ENCODE assay signal across 7 mouse cellular contexts in the genomic region with DNA sequence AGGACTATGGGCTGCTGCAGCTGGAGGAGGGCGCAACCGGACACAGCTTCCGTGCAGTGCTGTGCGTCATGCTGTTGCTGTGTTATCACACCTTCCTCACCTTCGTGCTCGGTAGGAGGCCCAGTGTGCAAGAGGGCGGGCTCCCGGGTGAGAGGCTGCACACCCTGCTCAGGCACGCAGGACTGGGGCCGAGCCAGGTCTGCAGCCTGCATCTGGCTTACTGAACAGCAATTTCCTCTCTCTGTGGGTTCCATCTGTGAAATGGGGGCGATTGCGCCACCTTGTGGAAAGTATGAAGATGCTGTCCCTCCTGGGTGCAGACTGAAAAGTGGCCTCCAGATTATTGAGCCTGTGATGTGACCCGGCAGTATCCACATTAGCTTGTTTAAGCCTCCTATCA. TPM values are rescaled to one million over a fixed set of nuclear protein-coding genes. Genes with fewer than 3 reads are reported as not detected.
A peak's percentile ranks its signal among the peaks of the same experiment; 100 is the strongest.
DNase-seq lines count a peak whose midpoint lies in the region; ATAC-seq and TF ChIP-seq lines count a peak whose summit lies in the region.

No protein-coding gene starts in this region.

- 32% methylated on average over 13 of the region's 13 CpGs for WGBS in heart, embryonic 13.5 days
- 58% methylated on average over 13 of the region's 13 CpGs for WGBS in kidney, embryonic 16.5 days
- WGBS in lung, embryonic 16.5 days: 43% methylated on average over 13 of the region's 13 CpGs
- WGBS in small intestine, adult 2 months: 17% methylated on average over 13 of the region's 13 CpGs

- peaks cover 12% of the 10 kb centered on the region; the same call in 1 of the 2 replicates for H3K27me3 ChIP-seq in E14TG2a.4 (ENCODE audit: insufficient read depth, low read length)
- no peaks in the 10 kb centered on the region for H3K27me3 ChIP-seq in heart, embryonic 13.5 days (replicated peaks)
- H3K27me3 ChIP-seq in kidney, embryonic 16.5 days (ENCODE audit: insufficient read depth, low read length): no peaks in the 10 kb centered on the region
- H3K27me3 ChIP-seq in lung, embryonic 16.5 days (ENCODE audit: control insufficient read depth, insufficient read depth, low read depth, low read length): no peaks in the 10 kb centered on the region
- H3K27me3 ChIP-seq in small intestine, adult 2 months (ENCODE audit: control insufficient read depth, insufficient read depth, low read length): no peaks in the 10 kb centered on the region

- H3K4me2 ChIP-seq in heart, embryonic 13.5 days: no peak overlapping the region
- H3K4me2 ChIP-seq in kidney, embryonic 16.5 days (replicated peaks; ENCODE audit: low read depth, low read length): no peak overlapping the region
- no peak overlapping the region for H3K4me2 ChIP-seq in lung, embryonic 16.5 days (ENCODE audit: low read depth, low read length)

- H3K4me3 ChIP-seq in E14TG2a.4 (replicated peaks; ENCODE audit: low read length): peak overlapping the region; percentile 71
- no peak overlapping the region for H3K4me3 ChIP-seq in heart, embryonic 13.5 days
- no peak overlapping the region for H3K4me3 ChIP-seq in kidney, embryonic 16.5 days (ENCODE audit: low read length)
- no peak overlapping the region for H3K4me3 ChIP-seq in lung, embryonic 16.5 days (ENCODE audit: low read length)
- H3K4me3 ChIP-seq in small intestine, adult 2 months (ENCODE audit: low read depth, low read length): no peak overlapping the region

- H3K27ac ChIP-seq in heart, embryonic 13.5 days (replicated peaks): no peak overlapping the region
- H3K27ac ChIP-seq in kidney, embryonic 16.5 days (ENCODE audit: low read length): no peak overlapping the region
- H3K27ac ChIP-seq in lung, embryonic 16.5 days (ENCODE audit: low read length): no peak overlapping the region
- H3K27ac ChIP-seq in small intestine, adult 2 months (ENCODE audit: insufficient read depth, low read depth, low read length): no peak overlapping the region

- no peak overlapping the region for H3K9ac ChIP-seq in heart, embryonic 13.5 days
- no peak overlapping the region for H3K9ac ChIP-seq in kidney, embryonic 16.5 days (replicated peaks; ENCODE audit: low read length)
- H3K9ac ChIP-seq in lung, embryonic 16.5 days (ENCODE audit: low read length): no peak overlapping the region

- 0 out of 2 replicates have a peak, but pooled peaks have one; percentile 11 for ATAC-seq in heart, embryonic 13.5 days (ENCODE audit: extremely low read depth, insufficient number of reproducible peaks, low FRiP score, low TSS enrichment)
- ATAC-seq in kidney, embryonic 16.5 days (ENCODE audit: low FRiP score, low TSS enrichment): peak; percentile 73
- ATAC-seq in lung, embryonic 16.5 days (ENCODE audit: low read depth): peak; percentile 85

- H3K9me3 ChIP-seq in E14TG2a.4 (ENCODE audit: low read length): no peaks in the 10 kb centered on the region
- no peaks in the 10 kb centered on the region for H3K9me3 ChIP-seq in heart, embryonic 13.5 days
- no peaks in the 10 kb centered on the region for H3K9me3 ChIP-seq in kidney, embryonic 16.5 days (ENCODE audit: low read length)
- H3K9me3 ChIP-seq in lung, embryonic 16.5 days (ENCODE audit: control insufficient read depth, low read length): no peaks in the 10 kb centered on the region

- TF ChIP-seq CTCF in E14TG2a.4 (conservative IDR thresholded peaks at IDR 0.05; ENCODE audit: low read length): peak; percentile 51
- peak; percentile 64; the same call in 1 of the 2 replicates for TF ChIP-seq CTCF in small intestine, adult 2 months (IDR thresholded peaks at IDR 0.05; ENCODE audit: extremely low read depth, insufficient read length, insufficient replicate concordance, low read depth, low read length)

- H3K36me3 ChIP-seq in E14TG2a.4 (ENCODE audit: insufficient read depth, low read length): no peaks in the 10 kb centered on the region
- H3K36me3 ChIP-seq in heart, embryonic 13.5 days: peaks cover 8% of the 10 kb centered on the region; the same call in 1 of the 2 replicates
- no peaks in the 10 kb centered on the region for H3K36me3 ChIP-seq in kidney, embryonic 16.5 days (ENCODE audit: insufficient read depth, low read length)
- H3K36me3 ChIP-seq in lung, embryonic 16.5 days (ENCODE audit: control insufficient read depth, insufficient read depth, low read length): no peaks in the 10 kb centered on the region
- H3K36me3 ChIP-seq in small intestine, adult 2 months (ENCODE audit: control insufficient read depth, insufficient read depth, low read length): no peaks in the 10 kb centered on the region

- peak; percentile 60 for DNase-seq in adipocyte (ENCODE audit: low spot score)
- peak; percentile 66 for DNase-seq in embryo, embryonic 10.5 days (ENCODE audit: low spot score)

- H3K4me1 ChIP-seq in E14TG2a.4 (replicated peaks; ENCODE audit: low read depth, low read length): peaks cover 20% of the 10 kb centered on the region
- H3K4me1 ChIP-seq in heart, embryonic 13.5 days: peaks cover 37% of the 10 kb centered on the region
- H3K4me1 ChIP-seq in kidney, embryonic 16.5 days (ENCODE audit: insufficient read depth, low read length): peaks cover 3% of the 10 kb centered on the region; the same call in 1 of the 2 replicates
- 0 out of 2 replicates have a peak, but pooled peaks cover 3% of the 10 kb centered on the region for H3K4me1 ChIP-seq in lung, embryonic 16.5 days (replicated peaks; ENCODE audit: control insufficient read depth, insufficient read depth, low read length)
- H3K4me1 ChIP-seq in small intestine, adult 2 months (ENCODE audit: control insufficient read depth, insufficient read depth, insufficient read length, low read length): peaks cover 3% of the 10 kb centered on the region

- no peak for TF ChIP-seq POLR2A in small intestine, adult 2 months (IDR thresholded peaks at IDR 0.05; ENCODE audit: low read depth, low read length)

RNA-seq across cellular contexts. Expression of gene Ttc39a, which starts 24.4 kb away (rescaled TPM):
- 8.8 and 9.7 TPM in 2 replicates for polyA plus RNA-seq in heart, embryonic 13.5 days (2015; fragmentation: Nextera tagmentation; extraction: Ambion mirVana)
- polyA plus RNA-seq in kidney, embryonic 16.5 days (2015; fragmentation: Nextera tagmentation; extraction: Ambion mirVana): 4.8 and 6.0 TPM in 2 replicates
- polyA plus RNA-seq in lung, embryonic 16.5 days (2015; fragmentation: Nextera tagmentation; extraction: Ambion mirVana): 7.3 and 7.8 TPM in 2 replicates
- 17.1 and 17.5 TPM in 2 replicates for polyA plus RNA-seq in small intestine, adult 2 months (2012; rRNA removed)

RNA-seq across cellular contexts. Expression of gene Rnf11, which starts 53.7 kb away (rescaled TPM):
- 42.6 and 45.0 TPM in 2 replicates for polyA plus RNA-seq in heart, embryonic 13.5 days (2015; fragmentation: Nextera tagmentation; extraction: Ambion mirVana)
- polyA plus RNA-seq in kidney, embryonic 16.5 days (2015; fragmentation: Nextera tagmentation; extraction: Ambion mirVana): 29.0 and 29.3 TPM in 2 replicates
- polyA plus RNA-seq in lung, embryonic 16.5 days (2015; fragmentation: Nextera tagmentation; extraction: Ambion mirVana): 35.9 and 36.2 TPM in 2 replicates
- 17.0 and 27.2 TPM in 2 replicates for polyA plus RNA-seq in small intestine, adult 2 months (2012; rRNA removed)

Comparison
In these comparisons a context has a peak if more than half of its experiments do, and no peak if none do; other contexts are left out.
1. ATAC-seq: peak in every context shown above with its lines; median percentile 85 in lung, embryonic 16.5 days; 73 in kidney, embryonic 16.5 days; 11 in heart, embryonic 13.5 days.